Mouse (Mus musculus) lung, postnatal 0 days (tissue): ENCODE measurements around the gene Itga3.

Experiments
- CTCF ChIP-seq: IDR thresholded peaks from 2 replicates; pipeline ENCODE4 v1.5.1; 2016; ENCODE audit warnings: antibody characterized with exemption, mild to moderate bottlenecking
- EP300 ChIP-seq: IDR thresholded peaks from 2 replicates; pipeline ENCODE4 v1.6.1; 2016; ENCODE audit warnings: antibody characterized with exemption, mild to moderate bottlenecking, control low read depth

- TF ChIP-seq CTCF = no peak
- no peak for TF ChIP-seq EP300
Measured at GRCm38 (mm10) chr11:95080783-95081182, 4.2 kb upstream of the Itga3 start.
